Mouse (Mus musculus) neural tube, embryonic 13.5 days (tissue): ENCODE data around the gene Synj2. TPM values are rescaled to one million over a fixed set of nuclear protein-coding genes. Genes with fewer than 3 reads are reported as not detected.

Source experiments
- ATAC-seq: fragments of 200-750 bp; cut with Nextera tagmentation; 2 replicates; pipeline ENCODE4 v1.8.0; 2017; ENCODE audit warnings: low read depth, mild to moderate bottlenecking, moderate TSS enrichment, moderate library complexity
- H3K27ac ChIP-seq: fragments of 300-500 bp; sonication (generic); replicated peaks from 2 replicates; pipeline ENCODE4 v1.5.1; 2015; ENCODE audit warnings: moderate library complexity, mild to moderate bottlenecking, inconsistent platforms
- H3K27me3 ChIP-seq: fragments of 300-500 bp; sonication (generic); 2 replicates; pipeline ENCODE4 v1.6.1; 2015; ENCODE audit warnings: mild to moderate bottlenecking, inconsistent platforms
- H3K36me3 ChIP-seq: fragments of 300-500 bp; sonication (generic); 2 replicates; pipeline ENCODE4 v1.6.1; 2015; ENCODE audit warnings: mild to moderate bottlenecking, inconsistent platforms
- H3K4me1 ChIP-seq: fragments of 300-500 bp; sonication (generic); replicated peaks from 2 replicates; pipeline ENCODE4 v1.6.1; 2015; ENCODE audit warnings: inconsistent platforms
- H3K4me2 ChIP-seq: fragments of 300-500 bp; sonication (generic); 2 replicates; pipeline ENCODE4 v1.6.1; 2015; ENCODE audit warnings: inconsistent platforms, mild to moderate bottlenecking, moderate library complexity
- H3K4me3 ChIP-seq: fragments of 300-500 bp; sonication (generic); 2 replicates; pipeline ENCODE4 v1.5.1; 2015; ENCODE audit warnings: mild to moderate bottlenecking, inconsistent platforms
- H3K9ac ChIP-seq: fragments of 300-500 bp; sonication (generic); 2 replicates; pipeline ENCODE4 v1.6.1; 2015; ENCODE audit warnings: moderate library complexity, mild to moderate bottlenecking, inconsistent platforms
- H3K9me3 ChIP-seq: fragments of 300-500 bp; sonication (generic); 2 replicates; pipeline ENCODE4 v1.6.1; 2016; ENCODE audit warnings: inconsistent platforms
- WGBS: fragments of 180-500 bp; shearing (Covaris S2); methylation state at CpG from one replicate; pipeline ENCODE4 v1.1.7; 2015; 5-methylcytosine and 5-hydroxymethylcytosine counted together
- polyA plus RNA-seq: library from polyadenylated mRNA; unstranded; fragments of >200 nt; fragmentation: Nextera tagmentation; extraction: Ambion mirVana; gene quantifications from 2 replicates; pipeline ENCODE4 v1.2.1, GENCODE M21; 2015

Gene Synj2
- polyA plus RNA-seq, 1 experiment from 2014 or later = 1.7 TPM

GRCm38 (mm10) chr17:6083323-6083890 is 142.3 kb downstream of the Synj2 start:
- no peak overlapping the region for H3K4me3 ChIP-seq
- 93% methylated on average over 5 of the region's 5 CpGs for WGBS
- no peaks in the 10 kb centered on the region for H3K9me3 ChIP-seq
- H3K4me2 ChIP-seq = no peak overlapping the region
- no peak for ATAC-seq
- H3K36me3 ChIP-seq = peaks cover 42% of the 10 kb centered on the region
- H3K27me3 ChIP-seq = no peaks in the 10 kb centered on the region
- peaks cover 22% of the 10 kb centered on the region for H3K4me1 ChIP-seq
- no peak overlapping the region for H3K9ac ChIP-seq
- H3K27ac ChIP-seq = no peak overlapping the region

GRCm38 (mm10) chr17:6091604-6092003 is 150.5 kb downstream of the Synj2 start:
- Histone ChIP-seq H3K4me3 (no peak overlapping the region), H3K27me3 (no peaks in the 10 kb centered on the region), H3K9me3 (no peaks in the 10 kb centered on the region), H3K27ac (no peak overlapping the region), H3K36me3 (peaks cover 22% of the 10 kb centered on the region), H3K4me2 (no peak overlapping the region), H3K9ac (no peak overlapping the region), H3K4me1 (no peaks in the 10 kb centered on the region)
- 90% methylated on average over 6 of the region's 6 CpGs for WGBS
- ATAC-seq = no peak

Other genes starting within 250 kb of the Synj2 start
- gene Snx9, start 100.0 kb upstream of the Synj2 start, polyA plus RNA-seq = 9.5 and 10.8 TPM in 2 replicates
- 9.8 and 13.3 TPM in 2 replicates for gene Serac1, start 138.5 kb downstream of the Synj2 start, polyA plus RNA-seq
- 207 and 225 TPM in 2 replicates for gene Gtf2h5, start 138.5 kb downstream of the Synj2 start, polyA plus RNA-seq
- gene Tulp4, start 165.2 kb downstream of the Synj2 start, polyA plus RNA-seq = 145 and 156 TPM in 2 replicates